Mouse (Mus musculus) myocyte (in vitro differentiated cells): Measurements from ENCODE around the gene Gstt4. TPM values are rescaled to one million over a fixed set of nuclear protein-coding genes. Genes with fewer than 3 reads are reported as not detected.

ENCODE experiments used
- H3K27me3 ChIP-seq: one replicate; pipeline ENCODE4 v1.6.1; 2011; ENCODE audit not compliant: control insufficient read depth, insufficient read depth, insufficient read length
- H3K36me3 ChIP-seq: one replicate; pipeline ENCODE4 v1.6.1; 2011; ENCODE audit not compliant: control insufficient read depth, insufficient read depth
- H3K4me2 ChIP-seq: one replicate; pipeline ENCODE4 v1.6.1; 2011; ENCODE audit warnings: low read depth, control low read depth
- H3K4me3 ChIP-seq: one replicate; pipeline ENCODE4 v1.5.1; 2011; ENCODE audit warnings: mild to moderate bottlenecking, control low read depth, moderate library complexity
- H3K79me2 ChIP-seq: one replicate; pipeline ENCODE4 v1.6.1; 2011; ENCODE audit not compliant: control insufficient read depth, insufficient read depth
- H3ac ChIP-seq: one replicate; pipeline ENCODE4 v1.6.1; 2011; ENCODE audit not compliant: control insufficient read depth, insufficient read length
- CEBPB ChIP-seq: IDR thresholded peaks from 2 replicates; pipeline ENCODE4 v1.6.1; 2011; ENCODE audit warnings: mild to moderate bottlenecking, moderate library complexity; ENCODE audit not compliant: poor library complexity, insufficient read depth, severe bottlenecking
- E2F4 ChIP-seq: IDR thresholded peaks from one replicate; pipeline ENCODE4 v1.6.1; 2011; ENCODE audit warnings: mild to moderate bottlenecking, control low read depth, moderate library complexity; ENCODE audit not compliant: insufficient read depth
- MAX ChIP-seq: IDR thresholded peaks from one replicate; pipeline ENCODE4 v1.6.1; 2011; ENCODE audit warnings: low read depth, mild to moderate bottlenecking, control low read depth
- MYOD1 ChIP-seq, 3 experiments: IDR thresholded peaks; one replicate each; pipeline ENCODE4 v1.6.1; 2011; ENCODE audit warnings: control low read depth in 2 of 3, low read depth in 2 of 3, mild to moderate bottlenecking in 2 of 3, moderate library complexity in 1 of 3; ENCODE audit not compliant: insufficient read length in 2 of 3, control insufficient read depth in 1 of 3
- MYOG ChIP-seq, 3 experiments: IDR thresholded peaks; one replicate each; pipeline ENCODE4 v1.6.1; 2011; ENCODE audit warnings: control low read depth in 2 of 3, low read depth in 2 of 3, mild to moderate bottlenecking in 2 of 3; ENCODE audit not compliant: insufficient read length in 2 of 3, control insufficient read depth in 1 of 3, insufficient read depth in 1 of 3
- POLR2A ChIP-seq: IDR thresholded peaks from one replicate; pipeline ENCODE4 v1.6.1; 2011; ENCODE audit warnings: low read depth, mild to moderate bottlenecking, control low read depth, moderate library complexity; ENCODE audit not compliant: insufficient read length
- POLR2AphosphoS2 ChIP-seq: IDR thresholded peaks from one replicate; pipeline ENCODE4 v1.6.1; 2011; ENCODE audit warnings: low read depth, control low read depth; ENCODE audit not compliant: insufficient read length
- REST ChIP-seq: IDR thresholded peaks from one replicate; pipeline ENCODE4 v1.6.1; 2011; ENCODE audit warnings: mild to moderate bottlenecking, control low read depth, moderate library complexity; ENCODE audit not compliant: insufficient read depth, insufficient read length
- SRF ChIP-seq: IDR thresholded peaks from one replicate; pipeline ENCODE4 v1.6.1; 2011; ENCODE audit warnings: low read depth; ENCODE audit not compliant: control insufficient read depth, insufficient read length
- TCF12 ChIP-seq: IDR thresholded peaks from one replicate; pipeline ENCODE4 v1.6.1; 2011; ENCODE audit warnings: mild to moderate bottlenecking, control low read depth; ENCODE audit not compliant: poor library complexity, insufficient read depth, severe bottlenecking
- TCF3 ChIP-seq: IDR thresholded peaks from one replicate; pipeline ENCODE4 v1.6.1; 2011; ENCODE audit warnings: low read depth, control low read depth; ENCODE audit not compliant: insufficient read length
- USF1 ChIP-seq: IDR thresholded peaks from one replicate; pipeline ENCODE4 v1.6.1; 2011; ENCODE audit warnings: low read depth, mild to moderate bottlenecking, control low read depth, moderate library complexity
- polyA plus RNA-seq: library from polyadenylated mRNA; unstranded; fragments of >200 nt; fragmentation: generic; extraction: Trizol; gene quantifications from one replicate; pipeline ENCODE4 v1.2.1, GENCODE M21; 2012; ENCODE audit warnings: missing spikeins

The Gstt4 gene
- polyA plus RNA-seq, 1 experiment: not detected

DNA sequence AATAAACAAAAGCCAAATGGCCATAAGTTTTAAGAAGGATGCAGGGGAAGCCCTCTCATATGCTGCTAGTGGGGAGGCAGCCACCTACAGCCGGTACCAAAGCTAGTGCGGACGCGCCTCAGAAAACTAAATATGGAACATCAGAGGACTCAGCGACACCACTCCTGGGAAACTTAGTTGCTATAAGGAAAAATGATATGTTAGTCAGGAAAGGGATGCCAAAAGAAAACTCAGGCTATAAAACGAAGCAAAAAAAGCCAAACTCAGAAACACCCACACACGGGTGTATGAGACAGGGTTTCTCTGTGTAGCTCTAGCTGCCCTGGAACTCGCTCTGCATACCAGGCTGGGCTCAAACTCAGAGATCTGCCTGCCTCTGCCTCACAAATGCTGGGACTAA lies 34.1 kb downstream of the Gstt4 start:
- Histone ChIP-seq H3K36me3 (no peaks in the 10 kb centered on the region), H3ac (no peak overlapping the region), H3K4me2 (no peak overlapping the region), H3K4me3 (no peak overlapping the region), H3K27me3 (peaks cover 11% of the 10 kb centered on the region), H3K79me2 (no peaks in the 10 kb centered on the region)
- TF ChIP-seq TCF12 (no peak), MYOG (IDR thresholded peaks at IDR 0.05; ENCODE audit: control insufficient read depth in 1 of 3, insufficient read depth in 1 of 3, insufficient read length in 2 of 3, low read depth in 2 of 3) (no peak), TCF3 (no peak), USF1 (no peak), CEBPB (no peak), E2F4 (no peak), MAX (no peak), POLR2AphosphoS2 (no peak), SRF (no peak), POLR2A (no peak)

DNA sequence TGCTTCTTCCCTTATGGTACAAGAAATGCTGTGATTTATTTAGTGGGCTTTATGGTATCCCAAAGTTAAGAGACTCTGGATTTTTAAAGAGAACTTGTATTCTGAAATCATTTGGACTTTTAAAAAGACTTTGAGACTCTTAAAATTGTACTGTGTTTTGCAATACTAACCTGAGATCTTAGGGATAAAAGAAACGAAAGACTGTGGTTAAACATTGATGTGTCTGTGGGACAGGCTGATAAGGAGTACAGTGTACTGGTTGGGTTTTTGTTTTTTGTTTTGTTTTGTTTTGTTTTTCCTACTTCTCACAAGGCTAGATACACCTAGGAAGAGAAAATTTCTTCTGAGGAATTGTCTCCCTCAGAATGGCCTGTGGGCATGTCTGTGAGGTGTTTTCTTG lies 36.9 kb downstream of the Gstt4 start:
- Histone ChIP-seq H3K4me3 (no peak overlapping the region), H3K36me3 (no peaks in the 10 kb centered on the region), H3K4me2 (no peak overlapping the region), H3K79me2 (no peaks in the 10 kb centered on the region), H3ac (no peak overlapping the region), H3K27me3 (peaks cover 20% of the 10 kb centered on the region)
- TF ChIP-seq TCF12: no peak
- no peak for TF ChIP-seq POLR2AphosphoS2
- TF ChIP-seq CEBPB: no peak
- no peak for TF ChIP-seq USF1
- no peak for TF ChIP-seq POLR2A
- no peak for TF ChIP-seq SRF
- no peak for TF ChIP-seq TCF3
- TF ChIP-seq REST: no peak
- TF ChIP-seq E2F4: no peak
- no peak for TF ChIP-seq MAX
- no peak for TF ChIP-seq MYOG (IDR thresholded peaks at IDR 0.05; ENCODE audit: control insufficient read depth in 1 of 3, insufficient read depth in 1 of 3, insufficient read length in 2 of 3, low read depth in 2 of 3)
- TF ChIP-seq MYOD1 (IDR thresholded peaks at IDR 0.05; ENCODE audit: control insufficient read depth in 1 of 3, insufficient read length in 2 of 3, low read depth in 2 of 3): no peak

DNA sequence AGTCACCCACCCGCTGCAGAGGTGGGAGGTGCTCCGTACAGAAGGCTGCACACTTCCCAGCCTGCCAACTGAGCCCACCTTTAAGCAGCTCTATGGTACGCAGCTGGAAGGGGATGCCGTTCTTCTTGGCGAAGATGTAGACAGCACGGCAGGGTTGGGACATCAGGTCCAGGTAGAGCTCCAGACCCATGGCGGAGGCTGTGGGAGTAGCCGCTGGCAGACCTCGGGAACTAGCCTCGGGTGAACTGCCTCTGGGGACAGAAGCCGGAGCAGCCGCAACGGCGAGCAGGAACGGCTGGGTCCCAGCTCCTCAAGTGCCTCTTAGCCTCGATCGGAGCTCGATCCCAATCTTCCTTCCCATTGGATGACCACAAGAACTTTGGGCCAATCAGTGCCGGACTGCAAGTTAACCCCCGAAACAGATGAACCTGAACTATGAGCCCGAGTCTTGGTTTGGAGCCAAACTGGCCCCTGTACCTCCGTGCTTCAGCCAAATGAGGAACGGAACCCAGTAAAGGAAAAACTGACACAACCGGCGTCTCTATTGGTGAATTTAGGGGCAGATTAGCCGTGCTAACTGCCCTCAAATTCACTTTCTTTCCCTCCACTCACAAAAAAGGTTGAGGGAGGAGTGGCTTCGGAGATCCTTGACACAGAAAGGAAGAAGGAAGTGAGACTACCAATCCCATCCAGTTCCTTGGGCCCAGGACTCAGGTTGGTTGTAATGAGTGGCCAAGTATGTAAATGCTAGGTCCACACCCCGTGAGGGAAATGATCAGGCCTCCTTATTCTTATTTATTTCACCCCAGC lies 41.4 kb downstream of the Gstt4 start, which contains the start of the genes Gm20441 and Gstt3:
Gene Gm20441 (minus strand): TSS at position 186 of the 810 bp plus-strand sequence.
Gene Gstt3 (minus strand): TSS at position 646 of the 810 bp plus-strand sequence.
- Histone ChIP-seq H3K36me3 (no peaks in the 10 kb centered on the region), H3K27me3 (peaks cover 31% of the 10 kb centered on the region), H3K4me3 (no peak within 1 kb of the TSS), H3K79me2 (no peaks in the 10 kb centered on the region), H3K4me2 (peak within 1 kb of the TSS; percentile 72), H3ac (no peak within 1 kb of the TSS)
- TF ChIP-seq TCF3: no peak
- TF ChIP-seq POLR2A: no peak
- no peak for TF ChIP-seq MYOG (IDR thresholded peaks at IDR 0.05; ENCODE audit: control insufficient read depth in 1 of 3, insufficient read depth in 1 of 3, insufficient read length in 2 of 3, low read depth in 2 of 3)
- no peak for TF ChIP-seq MYOD1 (IDR thresholded peaks at IDR 0.05; ENCODE audit: control insufficient read depth in 1 of 3, insufficient read length in 2 of 3, low read depth in 2 of 3)

DNA sequence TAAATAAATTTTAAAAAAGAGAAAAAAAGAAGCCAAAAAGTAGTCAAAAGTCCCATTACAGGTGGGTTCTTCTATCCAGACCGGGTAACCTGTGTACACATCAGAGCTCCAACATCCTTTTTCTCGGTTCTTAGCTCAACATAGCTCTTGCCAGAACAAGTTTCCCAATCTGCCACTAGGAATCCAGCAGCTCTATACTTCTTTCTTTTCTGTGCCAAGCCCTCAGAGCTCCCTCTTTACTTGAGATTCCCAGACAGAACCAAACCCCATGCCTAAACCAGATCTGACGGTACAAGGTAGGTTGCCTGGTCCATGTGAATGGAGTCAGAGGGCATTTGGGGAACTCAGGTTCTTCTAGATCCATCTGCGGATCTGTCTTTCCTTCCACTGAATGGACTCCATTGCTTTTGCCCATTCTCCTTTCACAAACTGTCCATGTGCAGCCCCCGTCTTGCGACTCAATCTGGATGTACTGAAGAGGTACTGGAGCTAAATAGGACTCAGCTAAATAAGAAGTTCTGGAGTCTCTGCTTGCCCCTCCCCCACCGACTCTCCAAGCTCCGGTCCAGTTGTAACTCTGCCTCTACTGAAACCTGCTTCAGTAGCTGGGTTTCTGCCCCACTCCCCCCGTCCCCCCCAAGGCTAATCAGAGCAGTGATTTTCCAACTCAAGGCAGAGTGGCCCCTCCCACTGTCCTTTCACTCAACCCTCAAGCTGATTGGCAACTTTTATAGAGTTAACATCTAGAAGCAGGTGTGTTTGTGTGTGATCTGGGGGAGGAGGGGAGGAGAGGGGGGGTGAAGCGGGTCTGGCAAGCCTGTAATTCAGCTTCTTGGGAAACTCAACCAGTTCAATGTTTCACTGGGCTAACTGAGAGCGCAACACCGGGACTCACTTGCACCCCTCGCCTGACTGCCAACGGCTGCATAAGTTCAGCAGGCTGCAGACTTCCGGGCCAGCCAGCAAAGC lies 42.9 kb downstream of the Gstt4 start:
- TF ChIP-seq POLR2A (no peak), REST (no peak), CEBPB (no peak), MAX (no peak), SRF (no peak), TCF12 (no peak), USF1 (no peak), POLR2AphosphoS2 (no peak), MYOG (IDR thresholded peaks at IDR 0.05; ENCODE audit: control insufficient read depth in 1 of 3, insufficient read depth in 1 of 3, insufficient read length in 2 of 3, low read depth in 2 of 3) (no peak), E2F4 (no peak), MYOD1 (IDR thresholded peaks at IDR 0.05; ENCODE audit: control insufficient read depth in 1 of 3, insufficient read length in 2 of 3, low read depth in 2 of 3) (no peak), TCF3 (no peak)
- H3K79me2 ChIP-seq: no peaks in the 10 kb centered on the region
- no peak overlapping the region for H3ac ChIP-seq
- peaks cover 31% of the 10 kb centered on the region for H3K27me3 ChIP-seq
- H3K4me2 ChIP-seq: no peak overlapping the region
- no peaks in the 10 kb centered on the region for H3K36me3 ChIP-seq
- no peak overlapping the region for H3K4me3 ChIP-seq
